Mouse (Mus musculus) kidney, embryonic 14.5 days (tissue): Measurements from ENCODE around the gene Zkscan2. TPM values are rescaled to one million over a fixed set of nuclear protein-coding genes. Genes with fewer than 3 reads are reported as not detected.

Experiments used
- polyA plus RNA-seq: library from polyadenylated mRNA; unstranded; fragments of >200 nt; fragmentation: Nextera tagmentation; extraction: Ambion mirVana; gene quantifications from 2 replicates; pipeline ENCODE4 v1.2.1, GENCODE M21; 2014

Gene Zkscan2
- polyA plus RNA-seq, 1 experiment from 2014 or later, result 5.0 TPM

Other genes with a start within 250 kb of the Zkscan2 start
- gene Lcmt1, start 130.7 kb downstream of the Zkscan2 start, polyA plus RNA-seq, result 61.3 and 66.4 TPM in 2 replicates
- gene Arhgap17, start 130.5 kb downstream of the Zkscan2 start, polyA plus RNA-seq, result 19.5 and 31.2 TPM in 2 replicates
- not detected in 2 replicates for gene Aqp8, start 38.2 kb downstream of the Zkscan2 start, polyA plus RNA-seq